Mouse (Mus musculus) liver, embryonic 16.5 days (tissue): Measurements from ENCODE around the gene 4933424G06Rik. TPM values are rescaled to one million over a fixed set of nuclear protein-coding genes. Genes with fewer than 3 reads are reported as not detected.

Experiments used
- ATAC-seq: fragments of 200-750 bp; cut with Nextera tagmentation; 2 replicates; pipeline ENCODE4 v1.8.0; 2017; ENCODE audit warnings: low read depth, mild to moderate bottlenecking, moderate number of reproducible peaks, moderate library complexity
- H3K27ac ChIP-seq: fragments of 300-500 bp; sonication (generic); 2 replicates; pipeline ENCODE4 v1.5.1; 2014; ENCODE audit warnings: mild to moderate bottlenecking, low read length
- H3K27me3 ChIP-seq: fragments of 300-500 bp; sonication (generic); 2 replicates; pipeline ENCODE4 v1.6.1; 2014; ENCODE audit warnings: low read depth, low read length, mixed read lengths; ENCODE audit not compliant: control insufficient read depth, insufficient read depth
- H3K36me3 ChIP-seq: fragments of 300-500 bp; sonication (generic); 2 replicates; pipeline ENCODE4 v1.6.1; 2014; ENCODE audit warnings: mild to moderate bottlenecking; ENCODE audit not compliant: control insufficient read depth, insufficient read depth
- H3K4me1 ChIP-seq: fragments of 300-500 bp; sonication (generic); 2 replicates; pipeline ENCODE4 v1.6.1; 2014; ENCODE audit warnings: low read depth, low read length, mixed read lengths; ENCODE audit not compliant: control insufficient read depth
- H3K4me2 ChIP-seq: fragments of 300-500 bp; sonication (generic); 2 replicates; pipeline ENCODE4 v1.6.1; 2014; ENCODE audit warnings: low read depth, low read length, mixed read lengths
- H3K4me3 ChIP-seq: fragments of 300-500 bp; sonication (generic); 2 replicates; pipeline ENCODE4 v1.5.1; 2014; ENCODE audit warnings: low read depth, mild to moderate bottlenecking, low read length
- H3K9ac ChIP-seq: fragments of 300-500 bp; sonication (generic); 2 replicates; pipeline ENCODE4 v1.6.1; 2014; ENCODE audit warnings: low read depth, low read length
- H3K9me3 ChIP-seq: fragments of 300-500 bp; sonication (generic); replicated peaks from 2 replicates; pipeline ENCODE4 v1.6.1; 2016; ENCODE audit warnings: low read length; ENCODE audit not compliant: control insufficient read depth
- WGBS: fragments of 180-500 bp; shearing (Covaris S2); extraction: QIAGEN DNeasy Blood & Tissue Kit; methylation state at CpG from one replicate; pipeline ENCODE4 v1.1.7; 2014; ENCODE audit not compliant: insufficient replicate concordance; 5-methylcytosine and 5-hydroxymethylcytosine counted together
- polyA plus RNA-seq: library from polyadenylated mRNA; unstranded; fragments of >200 nt; fragmentation: Nextera tagmentation; extraction: Ambion mirVana; gene quantifications from 2 replicates; pipeline ENCODE4 v1.2.1, GENCODE M21; 2015

The 4933424G06Rik gene
- polyA plus RNA-seq, 1 experiment from 2014 or later = not detected

GRCm38 (mm10) chr1:36680893-36681292 lies 29.1 kb upstream of the 4933424G06Rik start:
- no peak overlapping the region for H3K4me3 ChIP-seq
- H3K9ac ChIP-seq = no peak overlapping the region
- ATAC-seq = no peak
- no peaks in the 10 kb centered on the region for H3K36me3 ChIP-seq
- no peaks in the 10 kb centered on the region for H3K9me3 ChIP-seq
- no peak overlapping the region for H3K27ac ChIP-seq
- 86% methylated on average over 7 of the region's 7 CpGs for WGBS
- no peaks in the 10 kb centered on the region for H3K27me3 ChIP-seq
- H3K4me2 ChIP-seq = no peak overlapping the region
- no peaks in the 10 kb centered on the region for H3K4me1 ChIP-seq

DNA sequence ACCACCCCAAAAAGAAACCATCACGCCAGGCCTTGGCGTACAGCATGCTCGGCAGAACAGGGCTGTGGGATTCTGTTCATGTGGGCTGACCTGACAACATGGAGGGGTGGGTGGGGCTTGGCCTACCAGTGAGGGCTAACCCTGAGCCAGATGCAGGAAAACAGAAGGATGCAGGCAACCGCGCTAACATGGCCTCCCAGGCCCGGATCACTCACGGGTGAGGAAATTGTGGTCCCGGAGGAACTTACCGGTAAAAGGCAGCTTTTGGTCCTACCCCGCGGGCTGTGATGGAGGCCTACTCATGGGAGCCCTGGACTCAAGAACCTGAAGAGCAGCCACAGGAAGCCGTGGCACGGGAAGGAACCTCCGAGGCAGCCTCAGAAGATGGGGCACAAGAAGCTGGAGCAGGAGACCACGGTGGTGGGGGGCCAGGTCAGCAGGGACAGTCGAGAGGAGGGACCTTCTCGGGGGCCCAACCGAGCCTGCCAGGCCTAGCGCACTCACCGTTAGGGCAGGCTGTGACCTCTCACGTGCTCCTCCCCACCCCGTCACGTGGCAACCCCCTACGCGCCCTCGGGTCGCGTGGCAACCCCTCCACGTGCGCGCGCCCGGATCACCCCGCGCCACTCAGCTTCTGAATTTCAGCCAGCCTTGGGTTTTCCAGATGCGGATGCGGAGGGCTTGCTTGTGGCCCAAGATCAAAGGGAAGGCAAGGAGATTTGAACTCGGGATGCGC lies 27.2 kb upstream of the 4933424G06Rik start, which contains the start of gene Fam178b:
Fam178b (minus strand) TSS at position 564 of the 736 bp plus-strand sequence.
- Histone ChIP-seq H3K4me1 (no peaks in the 10 kb centered on the region), H3K9me3 (no peaks in the 10 kb centered on the region), H3K4me2 (no peak within 1 kb of the TSS), H3K27me3 (no peaks in the 10 kb centered on the region), H3K27ac (no peak within 1 kb of the TSS), H3K4me3 (no peak within 1 kb of the TSS), H3K36me3 (no peaks in the 10 kb centered on the region), H3K9ac (no peak within 1 kb of the TSS)
- ATAC-seq = no peak
- 83% methylated on average over 39 of the region's 39 CpGs for WGBS

DNA sequence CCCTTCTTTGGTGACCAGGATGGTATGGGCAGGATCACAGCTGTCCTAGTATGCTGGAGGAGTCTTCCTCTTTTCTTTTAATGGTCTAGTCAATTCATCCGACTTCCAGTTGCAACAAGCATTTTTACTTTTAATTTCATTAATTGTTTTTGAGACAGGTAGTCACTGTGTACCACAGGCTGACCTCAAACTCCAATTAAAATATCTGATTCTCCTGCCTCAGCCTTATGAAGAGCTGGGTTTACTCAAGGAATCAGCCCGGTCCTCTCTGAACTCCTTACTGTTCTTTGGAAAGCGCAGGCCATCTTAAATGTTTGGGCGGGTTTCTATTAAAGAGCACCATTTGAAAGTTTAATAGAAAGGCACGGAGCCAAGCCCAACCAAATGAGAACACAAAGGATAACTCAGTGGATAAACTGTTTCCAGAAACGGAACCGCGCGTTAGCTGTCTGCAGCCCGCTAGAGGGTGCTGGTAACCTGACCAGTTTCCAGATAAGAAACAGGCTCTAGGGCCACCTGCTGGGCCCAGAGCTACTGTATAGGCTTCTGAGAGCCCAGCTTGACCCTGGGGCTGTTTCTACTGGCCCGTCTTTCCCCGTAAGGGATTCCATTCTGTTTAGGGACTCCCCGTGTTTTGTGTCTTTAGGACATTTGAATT lies 26.0 kb upstream of the 4933424G06Rik start:
- Histone ChIP-seq H3K4me3 (no peak overlapping the region), H3K9me3 (no peaks in the 10 kb centered on the region), H3K36me3 (no peaks in the 10 kb centered on the region)

DNA sequence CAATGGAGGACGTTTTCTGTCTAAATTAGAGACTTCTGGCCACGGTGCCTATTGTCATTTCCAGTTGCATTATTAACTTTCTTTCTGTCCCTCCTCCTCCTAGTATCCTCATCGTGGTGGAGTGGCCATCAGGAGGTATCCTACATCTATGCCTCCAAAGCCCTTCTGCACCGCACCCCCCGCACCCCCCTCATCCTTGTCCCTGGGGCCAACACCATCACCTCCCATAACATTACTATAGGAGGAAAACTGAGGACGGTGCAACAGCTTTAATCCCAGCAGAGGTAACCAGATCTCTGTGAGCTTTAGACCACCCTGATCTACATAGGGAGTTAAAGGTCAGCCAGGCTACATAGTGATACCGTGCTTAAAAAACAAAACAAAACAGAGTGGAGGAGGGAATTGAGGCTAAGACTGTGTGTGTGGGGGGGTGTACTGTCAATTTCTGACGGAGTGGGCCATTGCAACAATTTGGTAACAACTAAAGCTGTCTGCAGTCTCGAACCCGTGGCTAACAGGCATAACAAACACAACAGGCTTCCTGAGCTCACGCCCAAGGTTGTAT lies 19.2 kb upstream of the 4933424G06Rik start:
- peak overlapping the region; percentile 60 for H3K9ac ChIP-seq
- WGBS = 56% methylated on average over 11 of the region's 11 CpGs
- H3K27me3 ChIP-seq = no peaks in the 10 kb centered on the region
- H3K4me3 ChIP-seq = peak overlapping the region; percentile 84
- peaks cover 16% of the 10 kb centered on the region for H3K4me1 ChIP-seq
- peaks cover 16% of the 10 kb centered on the region for H3K36me3 ChIP-seq
- no peak for ATAC-seq
- H3K4me2 ChIP-seq = peak overlapping the region; percentile 73
- H3K9me3 ChIP-seq = no peaks in the 10 kb centered on the region
- H3K27ac ChIP-seq = peak overlapping the region; percentile 72

More for the DNA sequence above, 26.0 kb upstream of the 4933424G06Rik start:
- 8% methylated on average over 13 of the region's 13 CpGs for WGBS
- no peak overlapping the region for H3K27ac ChIP-seq
- no peaks in the 10 kb centered on the region for H3K4me1 ChIP-seq
- peak; percentile 78 for ATAC-seq
- H3K4me2 ChIP-seq = no peak overlapping the region
- no peak overlapping the region for H3K9ac ChIP-seq
- H3K27me3 ChIP-seq = no peaks in the 10 kb centered on the region

GRCm38 (mm10) chr1:36691271-36692155 lies 18.4 kb upstream of the 4933424G06Rik start, which contains the start of gene Cox5b:
Gene Cox5b, plus strand, starts transcription at chr1:36691449.
- H3K36me3 ChIP-seq = peaks cover 16% of the 10 kb centered on the region
- H3K9me3 ChIP-seq = no peaks in the 10 kb centered on the region
- H3K27ac ChIP-seq = peak within 1 kb of the TSS; percentile 72
- peak within 1 kb of the TSS; percentile 85 for H3K9ac ChIP-seq
- H3K4me1 ChIP-seq = peaks cover 16% of the 10 kb centered on the region
- peak within 1 kb of the TSS; percentile 84 for H3K4me3 ChIP-seq
- WGBS = under 1% methylated on average over 66 of the region's 68 CpGs
- peak; percentile 97 for ATAC-seq
- H3K27me3 ChIP-seq = no peaks in the 10 kb centered on the region
- H3K4me2 ChIP-seq = peak within 1 kb of the TSS; percentile 95

DNA sequence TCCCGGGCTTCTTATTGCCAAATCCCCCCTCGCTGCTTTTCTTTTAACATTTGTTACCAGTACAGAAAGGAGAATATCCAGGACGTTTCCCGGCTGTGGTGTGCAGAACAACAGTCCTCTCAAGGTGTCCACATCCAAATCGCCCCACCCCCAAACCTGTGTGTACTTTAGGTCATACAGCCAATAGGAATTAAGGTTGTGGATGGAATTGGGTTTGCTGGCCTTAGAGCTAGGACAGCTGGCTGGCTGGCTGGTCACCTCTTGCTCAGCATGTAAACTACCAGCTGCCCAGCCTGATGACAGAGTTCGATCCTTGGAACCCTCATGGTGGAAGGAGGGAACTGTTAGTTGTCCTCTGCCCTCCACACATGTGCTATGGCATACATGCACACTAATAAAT lies 15.1 kb upstream of the 4933424G06Rik start:
- Histone ChIP-seq H3K9me3 (no peaks in the 10 kb centered on the region), H3K4me2 (no peak overlapping the region), H3K27ac (no peak overlapping the region), H3K4me3 (no peak overlapping the region), H3K9ac (no peak overlapping the region), H3K4me1 (peaks cover 16% of the 10 kb centered on the region), H3K36me3 (peaks cover 20% of the 10 kb centered on the region), H3K27me3 (no peaks in the 10 kb centered on the region)
- 72% methylated on average over 6 of the region's 6 CpGs for WGBS
- no peak for ATAC-seq

GRCm38 (mm10) chr1:36696411-36696810 lies 13.5 kb upstream of the 4933424G06Rik start:
- H3K27ac ChIP-seq = no peak overlapping the region
- H3K27me3 ChIP-seq = no peaks in the 10 kb centered on the region
- H3K4me3 ChIP-seq = no peak overlapping the region
- peaks cover 31% of the 10 kb centered on the region for H3K36me3 ChIP-seq
- WGBS = 70% methylated on average over 6 of the region's 6 CpGs
- H3K4me1 ChIP-seq = peaks cover 10% of the 10 kb centered on the region
- no peak for ATAC-seq
- no peak overlapping the region for H3K9ac ChIP-seq
- no peaks in the 10 kb centered on the region for H3K9me3 ChIP-seq
- no peak overlapping the region for H3K4me2 ChIP-seq

DNA sequence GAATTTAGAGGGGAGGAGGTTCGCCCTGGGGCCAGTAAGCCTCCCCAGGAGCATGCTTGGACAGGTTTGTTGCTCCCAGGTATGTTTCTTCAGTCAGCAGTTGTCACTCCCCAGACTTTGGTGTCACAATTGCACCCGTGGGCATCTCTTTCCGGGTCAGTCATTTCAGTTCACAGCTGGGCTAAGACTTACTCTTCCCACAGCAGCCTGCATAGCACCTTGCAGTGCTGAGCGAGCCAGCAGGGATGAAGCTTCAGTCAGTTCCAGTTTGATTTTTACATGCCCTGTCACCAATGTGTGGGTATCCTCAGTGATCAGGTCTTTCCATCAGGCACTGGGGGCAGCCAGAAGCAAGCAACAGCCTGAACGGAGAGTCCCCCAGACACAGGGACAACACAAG lies 12.9 kb upstream of the 4933424G06Rik start:
- H3K9ac ChIP-seq = no peak overlapping the region
- H3K27me3 ChIP-seq = no peaks in the 10 kb centered on the region
- no peak overlapping the region for H3K27ac ChIP-seq
- no peak for ATAC-seq
- H3K36me3 ChIP-seq = peaks cover 35% of the 10 kb centered on the region
- H3K4me2 ChIP-seq = no peak overlapping the region
- 65% methylated on average over 5 of the region's 5 CpGs for WGBS
- H3K4me1 ChIP-seq = peaks cover 10% of the 10 kb centered on the region
- H3K4me3 ChIP-seq = no peak overlapping the region
- H3K9me3 ChIP-seq = no peaks in the 10 kb centered on the region
